Mouse (Mus musculus) forebrain, embryonic 14.5 days (tissue): ENCODE results near the gene Rps6kb1. TPM values are rescaled to one million over a fixed set of nuclear protein-coding genes. Genes with fewer than 3 reads are reported as not detected.

Source experiments
- ATAC-seq: fragments of 200-750 bp; cut with Nextera tagmentation; 2 replicates; pipeline ENCODE4 v1.8.0; 2017; ENCODE audit warnings: mild to moderate bottlenecking, moderate library complexity
- DNase-seq: peaks from one replicate; pipeline ENCODE4 v3.0.0-alpha.2; 2015; ENCODE audit warnings: low spot score
- H3K27ac ChIP-seq: fragments of 300-500 bp; sonication (generic); 2 replicates; pipeline ENCODE4 v1.5.1; 2014; ENCODE audit warnings: low read depth, mild to moderate bottlenecking, control low read depth, low read length, moderate library complexity
- H3K27me3 ChIP-seq: fragments of 300-500 bp; sonication (generic); replicated peaks from 2 replicates; pipeline ENCODE4 v1.6.1; 2014; ENCODE audit warnings: low read length, control low read depth, mixed read lengths; ENCODE audit not compliant: control insufficient read depth, insufficient read depth
- H3K36me3 ChIP-seq: fragments of 300-500 bp; sonication (generic); 2 replicates; pipeline ENCODE4 v1.6.1; 2014; ENCODE audit warnings: low read length, control low read depth; ENCODE audit not compliant: control insufficient read depth, insufficient read depth
- H3K4me1 ChIP-seq: fragments of 300-500 bp; sonication (generic); 2 replicates; pipeline ENCODE4 v1.6.1; 2014; ENCODE audit warnings: antibody characterized with exemption, low read length, control low read depth; ENCODE audit not compliant: control insufficient read depth, insufficient read depth
- H3K4me2 ChIP-seq: fragments of 300-500 bp; sonication (generic); 2 replicates; pipeline ENCODE4 v1.6.1; 2014; ENCODE audit warnings: mild to moderate bottlenecking, control low read depth, low read length
- H3K4me3 ChIP-seq: fragments of 300-500 bp; sonication (generic); 2 replicates; pipeline ENCODE4 v1.5.1; 2014; ENCODE audit warnings: low read depth, low read length, control low read depth
- H3K9ac ChIP-seq: fragments of 300-500 bp; sonication (generic); 2 replicates; pipeline ENCODE4 v1.6.1; 2014; ENCODE audit warnings: mild to moderate bottlenecking, low read length, control low read depth, moderate library complexity
- H3K9me3 ChIP-seq: fragments of 300-500 bp; sonication (generic); replicated peaks from 2 replicates; pipeline ENCODE4 v1.6.1; 2016; ENCODE audit warnings: low read length, control low read depth, mixed read lengths; ENCODE audit not compliant: control insufficient read depth
- WGBS: fragments of 180-500 bp; shearing (Covaris S2); extraction: QIAGEN DNeasy Blood & Tissue Kit; methylation state at CpG from one replicate; pipeline ENCODE4 v1.1.7; 2014; 5-methylcytosine and 5-hydroxymethylcytosine counted together
- polyA plus RNA-seq: library from polyadenylated mRNA; unstranded; fragments of >200 nt; fragmentation: Nextera tagmentation; extraction: Ambion mirVana; gene quantifications from 2 replicates; pipeline ENCODE4 v1.2.1, GENCODE M21; 2014

Rps6kb1 gene
- polyA plus RNA-seq, 1 experiment from 2014 or later = 41.8 TPM

DNA sequence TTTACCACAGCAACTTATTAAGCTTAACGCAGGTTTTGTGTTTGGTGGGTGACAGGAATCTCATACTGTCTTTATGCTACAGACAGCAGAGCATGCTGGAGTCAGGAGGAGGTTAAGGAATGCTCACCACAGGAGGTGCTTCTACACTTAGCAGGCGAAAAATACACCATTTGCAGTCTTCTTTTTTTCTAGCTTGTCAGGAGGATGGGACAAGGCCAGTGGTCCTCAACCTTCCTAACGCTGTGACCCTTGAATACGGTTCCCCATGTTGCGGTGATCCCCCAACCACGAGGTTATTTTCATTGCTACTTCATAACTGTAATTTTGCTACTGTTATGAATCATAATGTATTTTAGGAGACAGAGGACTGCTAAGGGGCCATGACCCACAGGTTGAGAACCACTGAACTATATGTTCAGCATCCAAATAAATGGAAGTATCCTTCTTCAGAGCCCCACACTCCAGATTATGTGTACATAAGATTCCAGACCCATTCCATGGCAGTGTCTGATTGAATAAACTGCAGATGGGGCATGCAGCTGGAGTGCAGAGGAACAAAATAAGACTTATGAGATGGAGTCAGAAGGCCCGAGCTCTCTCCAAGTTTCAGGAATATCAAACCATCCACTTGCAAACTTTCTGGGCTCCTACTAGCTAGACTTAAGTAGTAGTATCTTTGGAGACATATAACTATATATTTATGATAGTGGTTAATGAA lies 38.1 kb upstream of the Rps6kb1 start:
- Histone ChIP-seq H3K27ac (no peak overlapping the region), H3K4me1 (no peaks in the 10 kb centered on the region), H3K4me2 (no peak overlapping the region), H3K9me3 (no peaks in the 10 kb centered on the region), H3K4me3 (no peak overlapping the region), H3K36me3 (peaks cover 10% of the 10 kb centered on the region; the same call in 1 of the 2 replicates), H3K9ac (no peak overlapping the region), H3K27me3 (no peaks in the 10 kb centered on the region)
- 87% methylated on average over 7 of the region's 7 CpGs for WGBS
- DNase-seq (no peak), ATAC-seq (no peak)

DNA sequence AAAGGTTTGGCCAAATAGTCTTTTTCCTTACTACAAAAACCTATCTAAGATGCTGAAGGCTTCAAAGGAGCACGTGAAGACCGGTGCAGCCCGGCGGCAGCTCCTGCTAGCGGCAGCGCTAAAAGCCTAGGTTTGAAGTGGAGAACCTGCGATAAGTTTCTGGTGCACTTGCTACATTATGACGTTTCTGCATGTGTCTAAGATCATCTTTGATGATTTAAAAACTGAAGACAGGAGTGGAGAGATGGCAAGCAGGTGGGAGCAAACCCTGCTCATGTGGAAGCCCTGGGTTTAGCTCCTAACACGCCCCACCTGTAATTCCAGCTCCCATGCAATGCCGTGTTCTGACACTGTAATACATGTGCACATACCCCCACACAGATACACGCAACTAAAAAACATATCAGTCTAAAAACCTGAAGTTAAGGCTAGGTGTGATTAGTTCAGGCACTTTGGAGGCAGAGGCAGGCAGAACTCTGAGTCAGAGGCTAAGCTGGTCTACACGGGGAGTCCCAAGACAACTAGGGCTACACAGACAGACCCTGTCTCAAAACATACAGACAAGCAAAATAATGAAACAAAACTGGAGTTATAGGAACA lies 37.4 kb upstream of the Rps6kb1 start:
- H3K9ac ChIP-seq = no peak overlapping the region
- H3K27ac ChIP-seq = no peak overlapping the region
- H3K4me3 ChIP-seq = no peak overlapping the region
- H3K9me3 ChIP-seq = no peaks in the 10 kb centered on the region
- DNase-seq = no peak
- H3K4me2 ChIP-seq = no peak overlapping the region
- no peaks in the 10 kb centered on the region for H3K27me3 ChIP-seq
- peaks cover 10% of the 10 kb centered on the region; the same call in 1 of the 2 replicates for H3K36me3 ChIP-seq
- H3K4me1 ChIP-seq = no peaks in the 10 kb centered on the region
- ATAC-seq = no peak
- 93% methylated on average over 12 of the region's 12 CpGs for WGBS

DNA sequence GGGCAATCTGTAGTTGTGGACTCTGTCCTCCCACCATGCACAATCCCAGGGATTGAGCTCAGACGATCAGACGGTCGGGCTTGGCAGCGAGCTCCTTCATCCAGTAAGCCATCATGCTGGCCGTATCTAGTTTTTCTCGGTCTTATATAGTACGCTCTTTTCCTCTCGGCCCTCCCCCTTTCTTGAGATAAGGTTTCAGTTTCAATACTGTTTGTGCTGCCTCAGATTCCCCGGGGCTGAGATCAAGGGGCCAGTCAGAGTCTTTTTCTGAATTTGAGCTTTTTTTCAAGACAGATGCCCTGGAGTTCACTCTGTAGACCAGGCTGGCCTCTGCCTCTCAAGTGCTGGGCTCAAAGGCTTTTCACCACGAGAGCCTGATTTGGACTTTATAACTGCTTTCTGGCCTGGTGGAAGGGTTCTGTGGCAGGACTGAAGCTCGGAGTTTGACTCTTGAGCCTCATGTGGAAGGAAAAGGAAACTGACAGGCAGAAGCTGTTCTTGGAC lies 36.7 kb upstream of the Rps6kb1 start:
- WGBS = 78% methylated on average over 11 of the region's 11 CpGs
- H3K27me3 ChIP-seq = no peaks in the 10 kb centered on the region
- H3K36me3 ChIP-seq = peaks cover 10% of the 10 kb centered on the region; the same call in 1 of the 2 replicates
- H3K27ac ChIP-seq = no peak overlapping the region
- H3K9ac ChIP-seq = no peak overlapping the region
- H3K4me3 ChIP-seq = no peak overlapping the region
- ATAC-seq (no peak), DNase-seq (no peak)
- no peak overlapping the region for H3K4me2 ChIP-seq
- no peaks in the 10 kb centered on the region for H3K4me1 ChIP-seq
- H3K9me3 ChIP-seq = no peaks in the 10 kb centered on the region

DNA sequence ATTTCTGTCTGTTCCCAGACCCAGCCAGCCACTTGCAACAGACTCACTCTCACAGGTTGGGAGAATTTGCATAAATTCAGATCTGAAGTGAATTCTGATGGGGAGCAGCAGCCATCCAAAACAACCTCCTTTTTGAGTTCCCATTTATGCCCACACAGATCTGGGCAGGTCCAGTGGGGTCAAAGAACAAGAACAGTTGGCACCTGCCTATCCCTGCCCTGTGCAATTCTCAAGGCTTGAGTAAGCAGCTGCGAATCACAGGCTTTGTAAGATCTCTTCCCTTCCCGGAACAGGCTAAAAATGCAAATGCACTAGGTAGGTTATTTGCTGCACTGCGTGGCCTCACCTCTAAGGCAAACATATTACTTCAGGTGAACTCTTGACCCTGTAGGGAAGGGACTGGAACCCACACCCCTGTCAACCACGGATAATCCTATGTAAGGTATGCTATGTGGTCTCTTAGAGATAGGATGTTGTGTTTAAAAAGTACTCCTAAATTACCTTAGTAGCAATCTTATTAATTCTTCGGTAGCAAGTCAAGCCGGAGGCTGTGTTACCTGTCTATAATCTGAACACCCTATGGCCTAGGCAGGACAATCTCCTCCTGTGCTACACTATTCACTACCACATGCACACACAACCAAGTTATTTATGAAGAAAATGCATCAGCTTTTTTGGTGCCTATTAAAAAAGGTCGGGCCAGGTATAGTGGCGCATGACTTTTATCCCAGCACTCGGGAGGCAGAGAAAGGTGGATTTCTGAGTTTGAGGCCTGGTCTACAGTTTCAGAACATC lies 35.9 kb upstream of the Rps6kb1 start:
- no peak for ATAC-seq
- WGBS = 87% methylated on average over 9 of the region's 9 CpGs
- no peaks in the 10 kb centered on the region for H3K9me3 ChIP-seq

DNA sequence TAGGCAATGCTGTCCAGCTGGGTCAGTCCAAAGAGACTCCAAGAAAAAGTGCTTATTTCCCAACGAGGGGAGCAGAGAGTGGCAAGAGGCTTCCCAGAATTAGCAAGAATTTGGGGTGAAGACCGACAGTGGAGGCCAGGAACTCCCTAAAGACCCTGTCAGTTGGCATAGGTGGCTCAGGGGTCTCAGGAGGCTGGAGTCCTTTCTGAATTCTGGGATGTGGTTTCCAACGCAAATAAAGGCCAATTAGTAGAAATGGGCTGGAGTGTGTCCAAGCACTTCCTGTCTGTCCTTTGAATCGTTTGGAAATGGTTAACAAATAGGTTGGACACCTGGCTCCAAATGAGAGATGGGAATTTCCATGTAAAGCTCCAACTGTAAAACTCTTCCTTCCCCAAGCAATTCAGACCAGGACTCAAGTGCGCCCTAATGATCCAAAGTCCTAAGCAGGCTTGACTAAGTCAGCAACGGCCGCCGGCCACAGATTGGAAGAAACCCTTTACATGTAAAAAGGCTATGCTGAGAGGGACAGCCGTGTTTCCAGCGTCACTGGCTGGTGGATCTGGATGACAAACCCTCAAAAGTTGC lies 35.2 kb upstream of the Rps6kb1 start:
- H3K27me3 ChIP-seq = no peaks in the 10 kb centered on the region
- no peak overlapping the region for H3K4me3 ChIP-seq
- ATAC-seq = no peak
- no peak overlapping the region for H3K4me2 ChIP-seq
- H3K4me1 ChIP-seq = no peaks in the 10 kb centered on the region
- 74% methylated on average over 10 of the region's 10 CpGs for WGBS
- H3K9ac ChIP-seq = no peak overlapping the region
- DNase-seq = no peak
- H3K9me3 ChIP-seq = no peaks in the 10 kb centered on the region
- H3K36me3 ChIP-seq = peaks cover 6% of the 10 kb centered on the region; the same call in 1 of the 2 replicates
- no peak overlapping the region for H3K27ac ChIP-seq

More for the DNA sequence above, 35.9 kb upstream of the Rps6kb1 start:
- H3K4me3 ChIP-seq = no peak overlapping the region
- H3K27me3 ChIP-seq = no peaks in the 10 kb centered on the region
- peaks cover 10% of the 10 kb centered on the region; the same call in 1 of the 2 replicates for H3K36me3 ChIP-seq
- no peak overlapping the region for H3K9ac ChIP-seq
- DNase-seq = no peak
- H3K27ac ChIP-seq = no peak overlapping the region
- no peak overlapping the region for H3K4me2 ChIP-seq
- H3K4me1 ChIP-seq = no peaks in the 10 kb centered on the region

DNA sequence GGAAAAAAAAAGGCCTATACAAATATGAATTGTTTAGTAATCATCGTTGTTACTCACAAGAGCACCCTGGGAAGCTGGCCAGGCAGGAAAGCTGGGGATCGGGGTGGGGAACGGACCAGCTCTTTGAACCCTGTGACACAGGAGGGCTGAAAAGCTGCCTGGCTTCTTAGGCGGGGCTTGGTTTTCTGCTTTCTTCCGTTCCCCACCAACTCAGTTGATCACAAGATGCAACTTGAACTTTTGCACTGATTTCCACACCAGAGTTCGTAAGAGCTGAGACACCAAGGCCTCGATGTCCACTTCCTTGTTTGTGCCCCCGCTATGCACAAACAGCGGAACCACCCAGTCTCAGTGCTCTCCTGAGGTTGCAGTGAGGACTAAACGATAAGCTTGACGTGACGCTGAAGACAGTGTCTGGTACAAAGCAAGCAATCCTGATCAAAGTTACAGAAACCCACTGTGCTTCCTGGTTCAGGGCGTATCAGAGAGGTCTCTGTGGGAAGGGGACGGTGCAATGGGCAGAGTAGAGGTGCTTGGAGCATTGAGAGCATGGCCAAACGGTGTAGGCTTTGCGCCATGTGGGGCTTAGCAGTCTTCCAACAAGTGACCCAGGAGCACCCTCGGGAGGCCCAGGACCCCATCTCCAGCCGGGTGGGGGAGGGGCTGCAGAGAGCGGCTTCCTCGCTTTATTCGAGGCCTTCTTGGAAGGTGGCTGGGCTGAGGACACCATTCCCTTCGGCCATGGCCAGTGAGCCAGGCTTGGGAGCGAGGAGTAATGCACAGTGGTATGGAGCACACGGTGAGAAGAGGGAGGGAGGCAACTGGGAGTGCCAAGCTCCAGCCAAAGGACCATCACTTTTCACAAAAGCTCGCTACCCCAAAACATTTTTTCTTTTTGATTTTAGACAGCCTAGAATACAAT lies 34.5 kb upstream of the Rps6kb1 start:
- WGBS = 79% methylated on average over 25 of the region's 25 CpGs

DNA sequence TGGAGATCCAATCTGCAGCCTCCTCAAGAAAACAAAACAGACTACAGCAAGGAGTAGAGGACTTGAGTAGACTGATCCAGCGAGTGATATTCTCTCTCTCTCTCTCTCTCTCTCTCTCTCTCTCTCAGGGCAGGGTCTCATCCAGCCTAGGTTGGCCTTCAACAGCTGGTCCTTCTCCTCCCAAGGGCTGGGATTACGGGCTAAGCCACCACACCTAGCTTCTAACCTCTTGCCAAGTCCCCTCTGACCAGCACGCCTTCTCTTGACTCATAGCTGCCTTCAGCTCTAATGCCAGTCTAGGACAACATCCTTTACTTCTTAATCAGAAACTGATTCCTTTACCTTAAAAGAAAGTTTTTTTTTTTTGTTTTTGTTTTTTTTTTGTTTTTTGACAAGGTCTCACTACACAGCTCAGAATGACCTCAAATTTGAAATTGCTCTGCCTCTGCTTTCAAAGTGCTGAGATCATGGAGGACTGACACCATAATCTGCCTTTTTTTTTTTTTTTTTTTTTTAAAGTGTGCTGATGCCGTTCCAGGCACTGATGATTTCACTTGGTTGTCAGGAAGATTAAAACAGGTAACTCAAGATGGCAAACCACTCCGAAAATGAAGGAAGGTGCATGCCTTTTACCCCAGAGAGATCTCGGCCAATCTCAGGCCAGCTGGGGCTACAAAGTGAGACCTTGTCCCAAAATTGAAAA lies 33.7 kb upstream of the Rps6kb1 start:
- 0 out of 2 replicates have a peak, but pooled peaks cover 3% of the 10 kb centered on the region for H3K36me3 ChIP-seq
- no peaks in the 10 kb centered on the region for H3K27me3 ChIP-seq
- DNase-seq (no peak), ATAC-seq (no peak)
- no peak overlapping the region for H3K4me3 ChIP-seq
- H3K9ac ChIP-seq = no peak overlapping the region
- H3K4me1 ChIP-seq = no peaks in the 10 kb centered on the region
- no peaks in the 10 kb centered on the region for H3K9me3 ChIP-seq
- WGBS = 78% methylated on average over 6 of the region's 6 CpGs
- H3K4me2 ChIP-seq = no peak overlapping the region
- no peak overlapping the region for H3K27ac ChIP-seq

More for the DNA sequence above, 34.5 kb upstream of the Rps6kb1 start:
- no peak overlapping the region for H3K4me2 ChIP-seq
- H3K27me3 ChIP-seq = no peaks in the 10 kb centered on the region
- no peaks in the 10 kb centered on the region for H3K4me1 ChIP-seq
- ATAC-seq = no peak
- H3K36me3 ChIP-seq = 0 out of 2 replicates have a peak, but pooled peaks cover 3% of the 10 kb centered on the region
- no peak for DNase-seq
- H3K27ac ChIP-seq = no peak overlapping the region
- no peak overlapping the region for H3K9ac ChIP-seq
- no peaks in the 10 kb centered on the region for H3K9me3 ChIP-seq
- no peak overlapping the region for H3K4me3 ChIP-seq
